Mouse (Mus musculus): ENCODE data around the gene Fat3.

Gene Fat3

DNA sequence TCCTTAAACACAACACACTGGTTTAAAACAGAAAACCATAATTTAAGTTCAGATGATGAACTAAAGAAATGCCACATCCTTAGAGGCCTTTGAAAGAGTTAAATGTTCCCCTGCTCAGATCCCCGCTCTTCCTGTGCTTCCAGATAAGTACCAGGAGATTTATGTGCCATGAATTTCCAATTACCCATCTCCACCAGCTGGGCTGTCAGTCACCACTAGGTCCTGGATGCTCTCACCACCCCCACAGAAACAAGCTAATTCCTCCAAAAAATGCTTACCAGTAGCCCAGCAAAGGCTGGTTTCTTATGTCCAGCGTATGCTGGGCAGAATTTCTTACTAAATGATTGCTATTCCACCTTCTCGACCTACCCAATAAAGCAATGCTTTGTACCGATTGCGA is 72.5 kb downstream of the Fat3 start:
- no peak for DNase-seq

GRCm38 (mm10) chr9:16422707-16423106 is 78.4 kb downstream of the Fat3 start:
- no peak for DNase-seq

- DNase-seq, result no peak
Observed at GRCm38 (mm10) chr9:16402815-16403214, 98.3 kb downstream of the Fat3 start.

DNA sequence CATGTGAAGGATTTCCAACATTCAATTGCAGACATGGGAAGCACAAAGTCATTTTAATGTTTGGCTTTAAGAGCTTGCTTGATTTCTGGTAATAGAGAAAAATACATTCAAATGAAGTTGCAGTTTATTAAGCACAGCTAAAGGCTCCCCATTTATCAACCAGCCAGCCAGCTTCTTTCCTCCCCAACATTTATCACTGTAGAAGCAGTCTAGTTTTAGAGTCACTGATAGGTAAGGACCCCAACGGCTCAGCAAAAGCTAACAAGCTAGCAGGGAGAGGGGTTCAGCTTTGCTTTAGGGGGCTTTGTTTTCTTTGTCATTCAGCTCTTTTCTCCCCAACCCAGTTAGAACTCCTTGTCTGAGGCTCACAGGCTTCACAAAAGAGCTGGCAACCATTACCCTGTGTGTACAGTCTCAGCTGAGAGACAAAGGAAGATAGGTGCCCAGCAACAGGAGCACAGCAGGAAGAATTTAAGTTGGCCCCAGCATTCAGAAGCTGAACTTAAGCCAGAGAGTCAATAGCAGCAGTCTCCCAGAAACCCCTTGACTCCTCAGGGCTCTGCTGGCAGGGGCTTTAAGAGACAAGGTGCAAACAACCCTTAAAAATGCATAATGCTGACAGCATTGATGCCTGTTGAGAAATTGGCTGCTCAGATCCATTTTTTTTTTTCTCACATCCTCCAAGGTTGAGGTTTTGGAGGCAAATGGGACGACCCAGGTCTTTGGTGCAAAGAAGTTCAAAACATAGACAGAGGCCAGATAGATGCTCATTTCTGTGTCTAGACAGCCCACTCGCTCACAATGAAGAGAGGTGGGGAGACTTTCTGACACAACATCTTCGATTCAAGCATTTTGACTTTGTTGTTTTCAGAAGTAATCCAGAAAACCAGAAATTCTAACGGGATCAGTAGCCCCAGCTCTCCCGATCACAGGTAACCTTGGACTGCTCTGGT is 102.1 kb downstream of the Fat3 start:
- DNase-seq, result peak; percentile 3

- DNase-seq, result no peak
Observed at GRCm38 (mm10) chr9:16389141-16389540, 111.9 kb downstream of the Fat3 start.

- DNase-seq, result no peak
Observed at GRCm38 (mm10) chr9:16387527-16387926, 113.6 kb downstream of the Fat3 start.

GRCm38 (mm10) chr9:16363713-16364112 is 137.4 kb downstream of the Fat3 start:
- DNase-seq, result no peak

DNA sequence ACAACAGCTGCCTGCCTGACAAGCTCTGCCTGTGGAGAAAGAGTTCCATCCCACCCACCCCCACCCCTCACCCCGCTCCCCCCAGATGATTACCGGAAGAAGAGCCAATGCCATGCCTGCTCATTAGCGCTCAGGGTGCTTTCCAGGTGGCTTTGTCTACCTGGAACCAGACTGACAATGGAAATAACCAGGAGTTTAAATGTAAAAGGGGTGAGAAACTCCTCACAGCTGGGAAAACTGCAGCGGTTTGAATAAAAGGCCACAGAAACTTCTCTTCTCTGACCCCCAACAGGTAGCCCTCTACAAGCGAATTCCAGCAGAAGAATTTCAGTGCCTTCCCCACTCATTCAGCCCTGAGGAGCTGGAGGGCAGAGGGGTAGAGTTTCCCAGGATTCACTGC is 139.3 kb downstream of the Fat3 start:
- no peak for DNase-seq

- no peak for DNase-seq
Observed at GRCm38 (mm10) chr9:16356636-16357035, 144.4 kb downstream of the Fat3 start.

DNA sequence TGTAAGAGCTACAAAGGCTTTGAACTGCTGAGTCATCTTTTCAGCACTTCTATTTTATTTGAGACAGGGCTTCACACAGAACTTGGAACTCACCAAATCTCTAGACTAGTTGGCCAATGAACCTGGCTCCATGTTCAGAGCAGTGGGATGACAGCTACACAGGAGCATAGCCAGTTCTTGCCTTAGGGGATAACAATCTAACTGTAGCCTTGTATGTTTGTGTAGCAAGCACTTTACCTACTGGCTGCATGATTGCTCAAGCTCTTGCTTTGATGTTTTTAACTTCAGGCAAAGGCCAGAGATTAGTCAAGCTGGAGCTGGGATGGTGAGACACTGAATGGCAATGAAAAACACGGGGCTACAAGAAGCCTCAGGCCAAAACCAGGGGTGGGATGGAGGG is 146.2 kb downstream of the Fat3 start:
- DNase-seq, result no peak

DNA sequence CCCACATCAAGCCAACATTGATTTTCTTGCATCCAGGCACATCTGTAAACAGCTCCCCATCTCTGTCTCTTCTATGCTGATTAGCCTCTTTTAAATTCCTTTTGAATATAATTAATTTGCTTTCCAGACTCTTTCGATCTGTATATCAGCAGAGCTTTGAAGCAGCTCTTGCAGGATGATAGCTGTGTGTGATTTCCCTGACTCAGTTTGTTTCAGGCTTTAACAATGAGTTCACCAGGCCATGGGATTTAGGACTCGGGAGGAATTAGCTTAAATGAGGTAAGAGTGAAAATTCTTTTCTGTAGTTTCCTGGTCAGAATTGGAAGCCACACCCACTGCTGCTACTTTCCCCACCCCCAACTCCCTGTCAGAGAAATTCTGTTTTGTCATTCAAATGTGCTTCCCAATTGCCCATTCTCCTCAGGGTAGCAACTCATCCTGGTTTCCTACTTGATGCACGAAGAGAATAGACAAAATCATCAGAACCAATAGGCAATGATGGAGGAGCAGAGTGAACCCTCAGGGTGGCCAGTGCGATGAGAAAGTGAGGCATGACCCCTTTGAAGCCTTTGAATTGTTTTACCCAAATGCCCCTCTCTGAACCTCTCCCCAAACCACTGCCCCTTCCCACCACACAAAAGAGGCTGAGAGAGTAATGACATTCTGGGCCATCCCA is 147.9 kb downstream of the Fat3 start:
- DNase-seq, result no peak

GRCm38 (mm10) chr9:16352486-16353048 is 148.5 kb downstream of the Fat3 start:
- DNase-seq, result no peak

DNA sequence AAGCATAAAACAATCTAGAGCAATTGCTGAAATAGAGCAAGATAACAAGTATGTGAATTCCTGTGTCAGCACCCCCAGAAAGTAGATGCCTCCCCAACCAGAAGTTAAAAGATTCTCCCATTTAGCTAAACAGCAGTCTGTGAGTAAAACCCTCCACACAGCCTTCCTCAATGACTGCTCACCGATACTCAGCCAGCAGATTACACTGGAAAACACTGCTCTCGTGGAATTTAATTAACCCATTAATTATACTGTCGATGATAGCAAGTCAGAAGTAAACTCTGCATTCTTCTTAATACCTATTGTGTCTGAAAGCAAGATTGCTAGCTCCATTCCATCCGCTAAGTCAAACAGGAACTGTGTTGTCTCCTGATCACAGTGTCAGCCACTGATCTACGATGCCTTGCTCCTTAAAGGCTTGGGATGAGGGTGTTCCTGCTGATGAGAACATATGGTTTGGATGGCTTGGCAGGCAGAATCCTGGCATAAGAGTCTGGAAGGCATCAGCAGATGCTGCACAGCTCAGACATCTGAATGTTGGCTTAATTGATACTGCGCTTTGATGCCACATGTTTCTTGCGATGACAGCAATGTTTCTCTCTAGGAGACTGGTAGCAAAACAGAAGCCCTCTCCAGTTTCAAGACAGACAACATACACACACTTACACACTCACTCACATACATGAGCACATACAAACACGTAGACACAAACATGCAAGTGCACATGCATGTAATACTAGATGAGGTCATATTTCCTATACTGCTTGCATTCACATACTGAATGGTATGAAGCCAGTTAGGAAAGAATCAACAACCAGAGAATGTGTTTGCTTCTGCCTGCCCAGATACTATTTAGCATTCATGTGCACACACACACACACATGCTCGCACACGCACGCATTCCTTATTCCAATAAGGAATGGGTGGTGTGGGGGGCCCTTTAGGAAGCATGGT is 155.9 kb downstream of the Fat3 start:
- DNase-seq, result no peak

DNA sequence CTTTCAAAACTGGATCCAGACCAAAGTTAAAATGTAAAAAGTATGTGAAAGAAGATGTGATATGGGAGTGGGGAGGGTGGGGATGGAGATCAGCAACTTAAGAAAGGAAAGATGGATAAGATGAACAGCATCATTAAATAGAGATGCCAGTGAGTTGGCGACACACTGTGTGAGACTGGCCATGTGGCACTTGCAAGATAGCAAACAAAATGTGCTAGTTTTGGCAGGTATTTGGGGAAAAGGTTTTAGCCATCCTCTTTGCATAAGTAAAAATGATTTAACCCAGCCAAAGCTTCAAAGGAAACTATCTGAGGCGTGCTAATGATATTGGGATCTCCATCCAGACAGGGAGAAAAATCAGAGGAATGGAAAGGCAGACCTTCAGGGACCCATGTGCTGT is 157.9 kb downstream of the Fat3 start:
- no peak for DNase-seq

GRCm38 (mm10) chr9:16342577-16342976 is 158.5 kb downstream of the Fat3 start:
- no peak for DNase-seq

DNA sequence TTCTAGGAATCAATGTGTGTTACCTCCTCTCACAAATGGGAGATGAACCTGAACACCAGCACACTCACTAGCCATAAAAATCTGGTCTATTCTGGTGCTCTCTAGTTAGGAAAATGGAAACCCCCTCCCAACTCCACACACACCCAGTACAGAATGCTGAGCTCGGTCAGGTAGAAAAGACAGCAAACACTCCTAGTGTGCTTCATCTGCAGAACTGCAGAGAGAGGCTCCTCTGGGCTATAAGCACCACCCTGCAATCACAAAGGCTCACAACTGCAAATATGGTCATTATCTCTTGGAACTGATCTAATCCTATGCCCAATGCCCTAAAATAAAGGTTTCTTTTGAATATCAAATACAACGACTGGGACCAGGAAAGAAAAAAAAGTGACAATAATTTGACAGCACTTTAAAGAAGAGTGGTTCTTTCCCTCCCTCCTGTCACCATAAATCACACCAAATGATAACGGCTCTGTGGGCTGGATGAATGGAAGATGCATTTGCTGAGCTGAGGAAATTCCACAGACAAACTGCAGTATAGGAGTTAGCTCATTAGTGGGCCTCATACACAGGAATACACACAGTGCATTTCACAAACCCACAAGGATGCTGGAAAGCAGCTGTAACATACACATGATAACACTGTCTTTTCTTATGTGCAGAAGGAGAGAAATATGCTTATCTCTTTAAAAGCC is 170.6 kb downstream of the Fat3 start:
- DNase-seq, result no peak

GRCm38 (mm10) chr9:16318957-16319356 is 182.1 kb downstream of the Fat3 start:
- no peak for DNase-seq

GRCm38 (mm10) chr9:16312599-16313197 is 188.4 kb downstream of the Fat3 start:
- DNase-seq, result no peak

DNA sequence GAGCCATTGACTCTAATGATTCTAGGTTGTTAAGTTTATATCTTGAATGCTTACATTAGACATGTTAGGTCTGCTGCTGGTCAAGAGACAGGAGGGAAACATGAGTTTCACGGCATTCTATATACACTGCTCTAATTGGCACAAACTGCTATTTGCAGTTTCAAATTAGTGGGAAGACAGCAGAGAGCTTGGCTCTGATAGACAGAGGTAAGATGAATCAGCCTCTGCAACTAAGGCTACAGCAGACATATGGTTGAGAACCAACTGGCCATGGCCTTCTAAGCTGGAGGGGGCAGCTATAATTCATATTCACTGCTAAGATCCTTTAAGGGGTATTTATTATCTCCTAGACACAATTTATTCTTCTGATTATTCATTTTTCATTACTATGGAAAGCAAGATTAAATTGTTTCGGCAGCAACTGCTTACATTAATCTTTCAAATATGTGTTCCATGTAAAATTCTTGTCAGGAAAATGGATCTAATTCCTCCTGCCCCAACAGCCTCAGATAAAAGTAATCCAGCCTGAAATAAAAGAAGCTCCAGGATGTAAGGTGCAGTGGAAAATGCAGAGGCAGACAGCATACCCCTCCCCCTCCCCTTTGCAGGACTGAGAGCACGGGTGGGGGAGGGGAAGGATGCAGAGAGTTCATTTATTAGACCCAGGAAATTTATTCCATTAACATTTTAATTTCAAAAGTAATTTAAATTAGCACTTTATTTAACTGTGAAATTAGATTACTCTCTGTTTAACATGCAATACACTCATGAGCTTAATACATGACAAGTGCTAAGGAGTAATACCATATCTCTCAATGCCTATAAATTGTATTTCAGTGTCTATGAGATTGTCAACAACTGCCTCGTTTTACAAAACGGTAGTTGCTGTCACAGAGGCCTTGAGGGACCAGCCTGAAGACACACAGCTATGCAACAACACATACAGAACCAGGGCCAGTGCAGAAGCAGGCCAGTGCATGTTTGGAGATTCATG is 189.9 kb downstream of the Fat3 start:
- no peak for DNase-seq

DNA sequence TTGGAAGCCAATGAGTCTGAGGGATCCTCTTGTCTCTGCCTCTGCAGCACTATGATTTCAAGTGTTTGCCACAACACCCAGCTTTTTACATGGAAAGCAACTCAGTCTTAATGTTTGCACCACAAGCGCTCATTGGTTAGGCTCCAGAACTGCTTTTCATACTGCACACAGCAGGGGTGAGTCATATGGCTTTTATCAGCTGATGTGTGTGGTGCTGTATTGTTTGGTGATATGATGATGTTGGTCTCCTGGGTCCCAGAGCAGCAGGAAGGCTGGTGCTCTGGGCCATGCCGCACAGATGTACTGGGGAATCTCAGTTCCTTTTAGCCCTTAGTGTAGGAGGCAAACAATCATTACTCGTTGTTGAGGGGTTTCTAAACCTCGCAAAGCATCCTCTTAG is 190.8 kb downstream of the Fat3 start:
- no peak for DNase-seq
